Mouse (Mus musculus) forebrain, embryonic 15.5 days (tissue): ENCODE results near the gene Abhd10. TPM values are rescaled to one million over a fixed set of nuclear protein-coding genes. Genes with fewer than 3 reads are reported as not detected.
A peak's percentile ranks its signal among the peaks of the same experiment; 100 is the strongest.

Experiments
- ATAC-seq: fragments of 200-750 bp; cut with Nextera tagmentation; replicated peaks from 2 replicates; pipeline ENCODE4 v1.8.0; 2017; ENCODE audit warnings: mild to moderate bottlenecking, moderate TSS enrichment, moderate library complexity
- H3K27ac ChIP-seq: fragments of 300-500 bp; sonication (generic); replicated peaks from 2 replicates; pipeline ENCODE4 v1.5.1; 2015; ENCODE audit warnings: mild to moderate bottlenecking, inconsistent platforms
- H3K27me3 ChIP-seq: fragments of 300-500 bp; sonication (generic); 2 replicates; pipeline ENCODE4 v1.6.1; 2015; ENCODE audit warnings: inconsistent platforms
- H3K36me3 ChIP-seq: fragments of 300-500 bp; sonication (generic); 2 replicates; pipeline ENCODE4 v1.6.1; 2015; ENCODE audit warnings: mild to moderate bottlenecking, inconsistent platforms
- H3K4me1 ChIP-seq: fragments of 300-500 bp; sonication (generic); 2 replicates; pipeline ENCODE4 v1.6.1; 2015; ENCODE audit warnings: inconsistent platforms
- H3K4me2 ChIP-seq: fragments of 300-500 bp; sonication (generic); replicated peaks from 2 replicates; pipeline ENCODE4 v1.6.1; 2015; ENCODE audit warnings: mild to moderate bottlenecking, inconsistent platforms
- H3K4me3 ChIP-seq: fragments of 300-500 bp; sonication (generic); 2 replicates; pipeline ENCODE4 v1.5.1; 2015; ENCODE audit warnings: mild to moderate bottlenecking, inconsistent platforms
- H3K9ac ChIP-seq: fragments of 300-500 bp; sonication (generic); replicated peaks from 2 replicates; pipeline ENCODE4 v1.6.1; 2015; ENCODE audit warnings: mild to moderate bottlenecking, inconsistent platforms
- H3K9me3 ChIP-seq: fragments of 300-500 bp; sonication (generic); 2 replicates; pipeline ENCODE4 v1.6.1; 2016; ENCODE audit warnings: inconsistent platforms
- WGBS: fragments of 180-500 bp; shearing (Covaris S2); methylation state at CpG from one replicate; pipeline ENCODE4 v1.1.7; 2015; ENCODE audit warnings: mixed read lengths; 5-methylcytosine and 5-hydroxymethylcytosine counted together
- polyA plus RNA-seq: library from polyadenylated mRNA; unstranded; fragments of >200 nt; fragmentation: Nextera tagmentation; extraction: Ambion mirVana; gene quantifications from 2 replicates; pipeline ENCODE4 v1.2.1, GENCODE M21; 2015

The Abhd10 gene
- polyA plus RNA-seq, 1 experiment from 2014 or later = 43.3 TPM

- Histone ChIP-seq H3K27ac (no peak overlapping the region), H3K9ac (no peak overlapping the region), H3K27me3 (no peaks in the 10 kb centered on the region), H3K4me1 (peaks cover 10% of the 10 kb centered on the region), H3K36me3 (no peaks in the 10 kb centered on the region), H3K9me3 (no peaks in the 10 kb centered on the region), H3K4me3 (no peak overlapping the region), H3K4me2 (no peak overlapping the region)
- 89% methylated on average over 13 of the region's 13 CpGs for WGBS
- ATAC-seq = no peak
Measured at GRCm38 (mm10) chr16:45762859-45763505, 20.2 kb upstream of the Abhd10 start.

GRCm38 (mm10) chr16:45761425-45761824 lies 18.7 kb upstream of the Abhd10 start:
- 87% methylated on average over 1 of the region's 1 CpGs for WGBS
- Histone ChIP-seq H3K9ac (no peak overlapping the region), H3K4me3 (no peak overlapping the region), H3K27ac (no peak overlapping the region), H3K4me1 (no peaks in the 10 kb centered on the region), H3K27me3 (no peaks in the 10 kb centered on the region), H3K9me3 (no peaks in the 10 kb centered on the region), H3K36me3 (no peaks in the 10 kb centered on the region), H3K4me2 (no peak overlapping the region)
- no peak for ATAC-seq

GRCm38 (mm10) chr16:45758726-45759269 lies 16.0 kb upstream of the Abhd10 start:
- no peaks in the 10 kb centered on the region for H3K27me3 ChIP-seq
- H3K4me2 ChIP-seq = no peak overlapping the region
- 87% methylated on average over 9 of the region's 9 CpGs for WGBS

GRCm38 (mm10) chr16:45757421-45758078 lies 14.8 kb upstream of the Abhd10 start:
- ATAC-seq = peak; percentile 57; the same call in 1 of the 2 replicates
- H3K4me2 ChIP-seq = no peak overlapping the region
- WGBS = 88% methylated on average over 12 of the region's 12 CpGs

More at GRCm38 (mm10) chr16:45758726-45759269, 16.0 kb upstream of the Abhd10 start:
- Histone ChIP-seq H3K9me3 (no peaks in the 10 kb centered on the region), H3K27ac (no peak overlapping the region), H3K36me3 (no peaks in the 10 kb centered on the region), H3K4me3 (no peak overlapping the region), H3K4me1 (no peaks in the 10 kb centered on the region), H3K9ac (no peak overlapping the region)
- no peak for ATAC-seq

GRCm38 (mm10) chr16:45756855-45757254 lies 14.1 kb upstream of the Abhd10 start:
- Histone ChIP-seq H3K27ac (no peak overlapping the region), H3K27me3 (no peaks in the 10 kb centered on the region), H3K9ac (no peak overlapping the region), H3K4me2 (no peak overlapping the region), H3K4me1 (no peaks in the 10 kb centered on the region), H3K36me3 (no peaks in the 10 kb centered on the region), H3K4me3 (no peak overlapping the region), H3K9me3 (no peaks in the 10 kb centered on the region)
- ATAC-seq = peak; percentile 93
- whole genome bisulfite sequencing = 41% methylated on average over 9 of the region's 9 CpGs

More at GRCm38 (mm10) chr16:45757421-45758078, 14.8 kb upstream of the Abhd10 start:
- no peaks in the 10 kb centered on the region for H3K27me3 ChIP-seq
- H3K4me3 ChIP-seq = no peak overlapping the region
- H3K27ac ChIP-seq = no peak overlapping the region
- H3K4me1 ChIP-seq = no peaks in the 10 kb centered on the region
- no peaks in the 10 kb centered on the region for H3K36me3 ChIP-seq
- no peaks in the 10 kb centered on the region for H3K9me3 ChIP-seq
- H3K9ac ChIP-seq = no peak overlapping the region

- ATAC-seq = no peak
- WGBS = 70% methylated on average over 4 of the region's 4 CpGs
- H3K9ac ChIP-seq = 0 out of 2 replicates have a peak overlapping the region, but pooled peaks have one; percentile 82
Measured at GRCm38 (mm10) chr16:45743591-45744144, 913 bp upstream of the Abhd10 start.

GRCm38 (mm10) chr16:45737880-45738279 lies 4.9 kb downstream of the Abhd10 start:
- H3K4me3 ChIP-seq = no peak overlapping the region
- no peak for ATAC-seq
- no peak overlapping the region for H3K4me2 ChIP-seq
- 93% methylated on average over 8 of the region's 8 CpGs for WGBS
- H3K36me3 ChIP-seq = peaks cover 44% of the 10 kb centered on the region
- no peak overlapping the region for H3K9ac ChIP-seq
- no peak overlapping the region for H3K27ac ChIP-seq
- H3K27me3 ChIP-seq = no peaks in the 10 kb centered on the region
- no peaks in the 10 kb centered on the region for H3K9me3 ChIP-seq
- peaks cover 14% of the 10 kb centered on the region for H3K4me1 ChIP-seq

More at GRCm38 (mm10) chr16:45743591-45744144, 913 bp upstream of the Abhd10 start:
- peak overlapping the region; percentile 89 for H3K27ac ChIP-seq
- H3K9me3 ChIP-seq = no peaks in the 10 kb centered on the region
- H3K4me1 ChIP-seq = peaks cover 21% of the 10 kb centered on the region
- peak overlapping the region; percentile 71; the same call in 1 of the 2 replicates for H3K4me3 ChIP-seq
- H3K27me3 ChIP-seq = no peaks in the 10 kb centered on the region
- no peaks in the 10 kb centered on the region for H3K36me3 ChIP-seq
- H3K4me2 ChIP-seq = peak overlapping the region; percentile 48

- Histone ChIP-seq H3K27me3 (no peaks in the 10 kb centered on the region), H3K4me1 (peaks cover 12% of the 10 kb centered on the region), H3K9ac (no peak overlapping the region), H3K4me3 (no peak overlapping the region), H3K4me2 (no peak overlapping the region), H3K36me3 (peaks cover 51% of the 10 kb centered on the region), H3K27ac (no peak overlapping the region), H3K9me3 (no peaks in the 10 kb centered on the region)
- no peak for ATAC-seq
- 97% methylated on average over 3 of the region's 3 CpGs for WGBS
Measured at GRCm38 (mm10) chr16:45736724-45737123, 6.0 kb downstream of the Abhd10 start.

- no peak overlapping the region for H3K4me2 ChIP-seq
- H3K4me3 ChIP-seq = no peak overlapping the region
- H3K27ac ChIP-seq = no peak overlapping the region
- H3K4me1 ChIP-seq = peaks cover 5% of the 10 kb centered on the region
- no peak for ATAC-seq
- peaks cover 28% of the 10 kb centered on the region for H3K36me3 ChIP-seq
- H3K9me3 ChIP-seq = no peaks in the 10 kb centered on the region
- H3K9ac ChIP-seq = no peak overlapping the region
- no peaks in the 10 kb centered on the region for H3K27me3 ChIP-seq
- WGBS = 84% methylated on average over 5 of the region's 5 CpGs
Measured at GRCm38 (mm10) chr16:45729163-45729562, 13.6 kb downstream of the Abhd10 start.

- Histone ChIP-seq H3K4me1 (peaks cover 38% of the 10 kb centered on the region), H3K4me2 (peak overlapping the region; percentile 75), H3K9ac (peak overlapping the region; percentile 81), H3K27ac (peak overlapping the region; percentile 96), H3K27me3 (no peaks in the 10 kb centered on the region), H3K36me3 (peaks cover 15% of the 10 kb centered on the region), H3K4me3 (peak overlapping the region; percentile 60), H3K9me3 (no peaks in the 10 kb centered on the region)
- peak; percentile 69 for ATAC-seq
- WGBS = 1% methylated on average over 10 of the region's 10 CpGs
Measured at GRCm38 (mm10) chr16:45724742-45725102, 18.0 kb downstream of the Abhd10 start.

- Histone ChIP-seq H3K9me3 (no peaks in the 10 kb centered on the region), H3K27me3 (no peaks in the 10 kb centered on the region), H3K4me2 (peak within 1 kb of the TSS; percentile 75), H3K27ac (peak within 1 kb of the TSS; percentile 96), H3K36me3 (peaks cover 20% of the 10 kb centered on the region), H3K4me1 (peaks cover 39% of the 10 kb centered on the region), H3K9ac (peak within 1 kb of the TSS; percentile 81), H3K4me3 (peak within 1 kb of the TSS; percentile 60)
- WGBS = under 1% methylated on average over 30 of the region's 30 CpGs
- peak; percentile 85 for ATAC-seq
Measured at GRCm38 (mm10) chr16:45724061-45724741, 18.6 kb downstream of the Abhd10 start, which contains the start of gene Tagln3. TSS of gene Tagln3 (minus strand) at chr16:45724608.
